Mouse (Mus musculus) C2C12 (cell line): ENCODE data around the gene Olfr1443.

Experiments used
- CTCF ChIP-seq: IDR thresholded peaks from one replicate; pipeline ENCODE4 v1.5.1; 2011; ENCODE audit not compliant: control insufficient read depth, insufficient read depth, insufficient read length
- MAX ChIP-seq: IDR thresholded peaks from one replicate; pipeline ENCODE4 v1.6.1; 2011; ENCODE audit warnings: mild to moderate bottlenecking, control low read depth

DNA sequence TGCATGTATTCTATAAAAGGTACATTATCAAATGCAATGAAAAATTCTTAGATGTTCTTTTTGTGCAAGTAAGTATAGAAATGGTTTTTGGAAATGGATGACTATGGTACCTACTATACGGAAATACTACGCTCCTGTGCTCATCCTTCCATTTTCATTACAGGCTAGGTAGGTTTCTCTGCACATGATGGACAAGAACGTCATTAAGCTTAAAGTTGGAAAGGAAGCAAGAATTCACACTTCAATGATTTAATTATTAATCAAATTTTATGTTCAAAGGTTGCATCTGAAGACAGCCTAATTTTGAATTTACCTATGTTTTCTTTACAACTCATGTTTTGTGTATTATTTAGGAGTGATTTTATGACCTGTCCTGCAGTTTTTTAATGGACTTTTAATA lies 43.7 kb upstream of the Olfr1443 start:
- TF ChIP-seq MAX = no peak
- TF ChIP-seq CTCF = no peak
